Mouse (Mus musculus): ENCODE measurements at regions not wholly inside any gene's neighbourhood (a gene's known extent, or its start where the extent isn't known, plus 50 kb on each side); places are given as distances from the start of the nearest gene placed in this dataset.
"Not testable (repeated sequence)": the region's sequence is repeated elsewhere in the genome, so short reads cannot be mapped to it uniquely, and the experiment has no call there.

DNA sequence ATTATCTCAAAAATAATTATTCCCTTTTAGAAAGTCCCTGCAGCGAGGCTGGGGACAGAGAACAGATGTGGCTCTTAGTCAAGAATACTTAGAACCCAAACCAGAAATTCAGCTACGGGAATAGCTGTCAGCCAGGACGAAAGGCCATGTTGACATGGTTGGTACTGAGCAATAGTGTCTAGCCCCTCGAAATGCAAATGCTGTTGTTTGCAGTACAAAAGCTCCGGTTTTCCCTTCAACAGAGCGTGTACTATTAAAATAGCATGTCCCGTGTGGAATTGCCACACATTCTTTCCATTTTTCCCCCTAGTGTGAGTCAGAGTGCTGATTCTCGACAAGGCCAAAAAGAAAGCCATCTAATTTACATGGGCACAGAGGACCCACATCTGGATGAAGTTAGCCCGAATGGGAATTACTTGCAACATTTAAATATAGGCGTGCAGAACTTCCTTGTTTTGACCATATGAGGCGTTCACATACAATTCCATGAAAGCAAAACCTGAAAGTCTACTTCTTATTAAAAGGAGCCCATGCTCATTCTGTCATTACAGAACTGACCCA lies 253.7 kb downstream of the Pten start:
- Histone ChIP-seq H3K27me3 (ENCODE audit: control insufficient read depth, insufficient read depth, low read length) (no peaks in the 10 kb centered on the region), H3K9me3 (replicated peaks; ENCODE audit: control insufficient read depth, low read length) (0 out of 2 replicates have a peak, but pooled peaks cover 3% of the 10 kb centered on the region)
- TF ChIP-seq EP300 (IDR thresholded peaks at IDR 0.05; ENCODE audit: low read depth) (no peak), CTCF (IDR thresholded peaks at IDR 0.05; ENCODE audit: low read depth) (no peak)

GRCm38 (mm10) chr19:33014879-33015278 lies 257.6 kb downstream of the Pten start:
- H3K9ac ChIP-seq (replicated peaks; ENCODE audit: low read depth, low read length); H3K36me3 ChIP-seq (replicated peaks; ENCODE audit: control insufficient read depth, insufficient read depth, low read length); H3K4me1 ChIP-seq (ENCODE audit: control insufficient read depth, insufficient read depth); H3K9me3 ChIP-seq (replicated peaks; ENCODE audit: control insufficient read depth, low read length); H3K27ac ChIP-seq (ENCODE audit: low read depth); H3K4me2 ChIP-seq (ENCODE audit: low read depth, low read length); DNase-seq (ENCODE audit: low spot score); H3K4me3 ChIP-seq (ENCODE audit: low read depth, low read length); H3K27me3 ChIP-seq (ENCODE audit: control insufficient read depth, insufficient read depth, low read length); ATAC-seq (ENCODE audit: insufficient read depth, low read depth): not testable (repeated sequence)
- WGBS: 74% methylated on average over 9 of the region's 9 CpGs

More for the DNA sequence above, 253.7 kb downstream of the Pten start:
- no peak overlapping the region for H3K9ac ChIP-seq (replicated peaks; ENCODE audit: low read depth, low read length)
- 76% methylated on average over 11 of the region's 11 CpGs for WGBS
- DNase-seq (ENCODE audit: low spot score) (no peak), ATAC-seq (ENCODE audit: insufficient read depth, low read depth) (no peak)
- no peaks in the 10 kb centered on the region for H3K36me3 ChIP-seq (replicated peaks; ENCODE audit: control insufficient read depth, insufficient read depth, low read length)
- no peak overlapping the region for H3K4me2 ChIP-seq (ENCODE audit: low read depth, low read length)
- H3K4me3 ChIP-seq (ENCODE audit: low read depth, low read length): no peak overlapping the region
- no peak overlapping the region for H3K27ac ChIP-seq (ENCODE audit: low read depth)
- H3K4me1 ChIP-seq (ENCODE audit: control insufficient read depth, insufficient read depth): no peaks in the 10 kb centered on the region

DNA sequence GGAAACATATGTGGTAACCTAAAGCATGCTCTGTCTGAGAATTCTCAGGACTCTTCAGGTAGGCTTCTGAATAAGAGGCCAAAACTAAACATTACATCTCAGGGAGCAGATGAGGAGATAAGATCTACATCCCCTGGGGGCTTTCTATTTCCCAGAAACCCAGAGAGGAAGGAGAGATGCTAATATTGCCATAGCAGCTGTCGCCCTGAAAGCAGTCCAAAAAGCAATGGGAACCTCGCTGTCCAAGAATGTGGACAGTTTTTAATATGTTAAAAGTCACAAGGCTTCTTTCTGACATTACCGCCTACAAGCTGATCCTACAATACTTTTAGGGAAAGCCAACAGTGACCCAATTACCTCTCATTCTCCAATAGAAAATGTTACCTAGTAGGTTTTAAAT lies 263.9 kb downstream of the Pten start:
- Histone ChIP-seq H3K9ac (replicated peaks; ENCODE audit: low read depth, low read length) (no peak overlapping the region), H3K4me3 (ENCODE audit: low read depth, low read length) (no peak overlapping the region), H3K27ac (ENCODE audit: low read depth) (no peak overlapping the region), H3K36me3 (replicated peaks; ENCODE audit: control insufficient read depth, insufficient read depth, low read length) (no peaks in the 10 kb centered on the region), H3K4me2 (ENCODE audit: low read depth, low read length) (no peak overlapping the region), H3K9me3 (replicated peaks; ENCODE audit: control insufficient read depth, low read length) (no peaks in the 10 kb centered on the region), H3K27me3 (ENCODE audit: control insufficient read depth, insufficient read depth, low read length) (no peaks in the 10 kb centered on the region), H3K4me1 (ENCODE audit: control insufficient read depth, insufficient read depth) (no peaks in the 10 kb centered on the region)
- ATAC-seq (ENCODE audit: insufficient read depth, low read depth): no peak
- no peak for TF ChIP-seq CTCF (IDR thresholded peaks at IDR 0.05; ENCODE audit: low read depth)
- no peak for TF ChIP-seq EP300 (IDR thresholded peaks at IDR 0.05; ENCODE audit: low read depth)
- 66% methylated on average over 3 of the region's 3 CpGs for WGBS
- DNase-seq (ENCODE audit: low spot score): no peak

DNA sequence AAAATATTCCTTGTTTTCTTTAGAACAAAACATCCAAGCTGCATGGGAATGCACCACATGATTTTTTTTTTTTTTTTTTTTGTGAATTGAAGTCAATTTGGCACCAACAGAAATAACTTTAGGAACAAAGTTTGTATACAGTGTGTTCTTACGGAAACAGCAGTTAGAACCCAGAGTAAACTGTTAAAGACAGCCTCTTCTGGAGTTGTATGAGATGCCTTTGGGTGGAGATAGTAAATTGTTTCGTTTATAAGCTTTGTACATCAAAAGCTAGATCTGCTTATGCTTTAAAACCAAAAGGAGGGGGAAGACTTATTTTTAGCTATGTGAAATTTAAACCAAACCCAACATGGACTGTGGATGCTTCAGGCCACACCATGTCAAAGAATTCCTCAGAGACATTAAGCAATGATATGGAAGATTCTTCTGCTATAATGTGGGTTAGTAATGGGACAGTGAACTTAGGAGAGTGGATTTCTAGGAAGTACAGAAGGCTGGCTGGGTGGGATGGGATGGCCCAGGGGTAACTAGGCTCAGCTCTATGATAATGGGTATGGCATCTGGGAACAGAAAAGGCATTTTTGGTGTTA lies 265.6 kb downstream of the Pten start:
- DNase-seq (ENCODE audit: low spot score) (no peak), ATAC-seq (ENCODE audit: insufficient read depth, low read depth) (no peak)
- H3K27ac ChIP-seq (ENCODE audit: low read depth): no peak overlapping the region
- H3K27me3 ChIP-seq (ENCODE audit: control insufficient read depth, insufficient read depth, low read length): no peaks in the 10 kb centered on the region
- H3K4me3 ChIP-seq (ENCODE audit: low read depth, low read length): no peak overlapping the region
- H3K36me3 ChIP-seq (replicated peaks; ENCODE audit: control insufficient read depth, insufficient read depth, low read length): no peaks in the 10 kb centered on the region
- no peaks in the 10 kb centered on the region for H3K9me3 ChIP-seq (replicated peaks; ENCODE audit: control insufficient read depth, low read length)
- no peak overlapping the region for H3K9ac ChIP-seq (replicated peaks; ENCODE audit: low read depth, low read length)
- 68% methylated on average over 2 of the region's 2 CpGs for WGBS
- H3K4me1 ChIP-seq (ENCODE audit: control insufficient read depth, insufficient read depth): no peaks in the 10 kb centered on the region
- TF ChIP-seq CTCF (IDR thresholded peaks at IDR 0.05; ENCODE audit: low read depth) (no peak), EP300 (IDR thresholded peaks at IDR 0.05; ENCODE audit: low read depth) (no peak)
- no peak overlapping the region for H3K4me2 ChIP-seq (ENCODE audit: low read depth, low read length)

GRCm38 (mm10) chr19:33029688-33030444 lies 272.6 kb downstream of the Pten start:
- H3K36me3 ChIP-seq (replicated peaks; ENCODE audit: control insufficient read depth, insufficient read depth, low read length): no peaks in the 10 kb centered on the region
- WGBS: 75% methylated on average over 5 of the region's 5 CpGs
- H3K9me3 ChIP-seq (replicated peaks; ENCODE audit: control insufficient read depth, low read length): no peaks in the 10 kb centered on the region
- no peak overlapping the region for H3K4me3 ChIP-seq (ENCODE audit: low read depth, low read length)
- H3K27me3 ChIP-seq (ENCODE audit: control insufficient read depth, insufficient read depth, low read length): no peaks in the 10 kb centered on the region
- H3K4me2 ChIP-seq (ENCODE audit: low read depth, low read length): no peak overlapping the region
- no peaks in the 10 kb centered on the region for H3K4me1 ChIP-seq (ENCODE audit: control insufficient read depth, insufficient read depth)
- peak overlapping the region; percentile 39; the same call in 1 of the 2 replicates for H3K27ac ChIP-seq (ENCODE audit: low read depth)
- TF ChIP-seq EP300 (IDR thresholded peaks at IDR 0.05; ENCODE audit: low read depth): no peak
- no peak for TF ChIP-seq CTCF (IDR thresholded peaks at IDR 0.05; ENCODE audit: low read depth)
- H3K9ac ChIP-seq (replicated peaks; ENCODE audit: low read depth, low read length): no peak overlapping the region
- no peak for DNase-seq (ENCODE audit: low spot score)
- no peak for ATAC-seq (ENCODE audit: insufficient read depth, low read depth)
